Mouse (Mus musculus) forebrain, embryonic 10.5 days (tissue): ENCODE measurements at regions not wholly inside any gene's neighbourhood (a gene's known extent, or its start where the extent isn't known, plus 50 kb on each side); places are given as distances from the start of the nearest gene placed in this dataset.
A peak's percentile ranks its signal among the peaks of the same experiment; 100 is the strongest.

Experiments used
- DNase-seq: peaks from one replicate; pipeline ENCODE4 v3.0.0-alpha.2; 2017; ENCODE audit warnings: low spot score; ENCODE audit errors: extremely low spot score
- H3K27ac ChIP-seq: fragments of 300-500 bp; sonication (generic); 2 replicates; pipeline ENCODE4 v1.5.1; 2016; ENCODE audit warnings: mild to moderate bottlenecking
- H3K27me3 ChIP-seq: fragments of 300-500 bp; sonication (generic); 2 replicates; pipeline ENCODE4 v1.6.1; 2016; ENCODE audit warnings: mild to moderate bottlenecking; ENCODE audit not compliant: poor library complexity, severe bottlenecking
- H3K36me3 ChIP-seq: fragments of 300-500 bp; sonication (generic); replicated peaks from 2 replicates; pipeline ENCODE4 v1.6.1; 2016; ENCODE audit warnings: mild to moderate bottlenecking, moderate library complexity
- H3K4me1 ChIP-seq: fragments of 300-500 bp; sonication (generic); 2 replicates; pipeline ENCODE4 v1.6.1; 2016
- H3K4me3 ChIP-seq: fragments of 300-500 bp; sonication (generic); 2 replicates; pipeline ENCODE4 v1.5.1; 2016; ENCODE audit warnings: mild to moderate bottlenecking, moderate library complexity
- H3K9me3 ChIP-seq: fragments of 300-500 bp; sonication (generic); 2 replicates; pipeline ENCODE4 v1.6.1; 2016; ENCODE audit warnings: mild to moderate bottlenecking, moderate library complexity
- WGBS: fragments of 180-500 bp; shearing (Covaris S2); methylation state at CpG from one replicate; pipeline ENCODE4 v1.1.7; 2016; 5-methylcytosine and 5-hydroxymethylcytosine counted together

GRCm38 (mm10) chr13:60237091-60237490 lies 59.9 kb upstream of the Gas1 start:
- no peak overlapping the region for H3K27ac ChIP-seq
- peaks cover 8% of the 10 kb centered on the region for H3K9me3 ChIP-seq
- whole genome bisulfite sequencing, result 97% methylated on average over 3 of the region's 3 CpGs

GRCm38 (mm10) chr13:60242447-60243109 lies 65.4 kb upstream of the Gas1 start:
- H3K4me3 ChIP-seq, result no peak overlapping the region
- H3K27ac ChIP-seq, result peak overlapping the region; percentile 68
- no peaks in the 10 kb centered on the region for H3K36me3 ChIP-seq
- WGBS, result 61% methylated on average over 8 of the region's 8 CpGs
- peaks cover 8% of the 10 kb centered on the region for H3K9me3 ChIP-seq
- peaks cover 22% of the 10 kb centered on the region for H3K4me1 ChIP-seq
- DNase-seq, result peak; percentile 31
- H3K27me3 ChIP-seq, result no peaks in the 10 kb centered on the region

More at GRCm38 (mm10) chr13:60237091-60237490, 59.9 kb upstream of the Gas1 start:
- H3K4me1 ChIP-seq, result peaks cover 8% of the 10 kb centered on the region
- H3K36me3 ChIP-seq, result no peaks in the 10 kb centered on the region
- H3K27me3 ChIP-seq, result no peaks in the 10 kb centered on the region
- no peak overlapping the region for H3K4me3 ChIP-seq
- no peak for DNase-seq

- Histone ChIP-seq H3K27ac (peak overlapping the region; percentile 68), H3K4me3 (no peak overlapping the region), H3K9me3 (peaks cover 8% of the 10 kb centered on the region), H3K4me1 (peaks cover 22% of the 10 kb centered on the region), H3K36me3 (no peaks in the 10 kb centered on the region), H3K27me3 (no peaks in the 10 kb centered on the region)
- DNase-seq, result no peak
- WGBS, result 59% methylated on average over 4 of the region's 4 CpGs
Observed at GRCm38 (mm10) chr13:60243110-60243481, 65.9 kb upstream of the Gas1 start.

- DNase-seq, result no peak
- Histone ChIP-seq H3K36me3 (no peaks in the 10 kb centered on the region), H3K27me3 (no peaks in the 10 kb centered on the region), H3K27ac (peak overlapping the region; percentile 78), H3K9me3 (no peaks in the 10 kb centered on the region), H3K4me1 (peaks cover 24% of the 10 kb centered on the region), H3K4me3 (no peak overlapping the region)
- WGBS, result 48% methylated on average over 7 of the region's 7 CpGs
Observed at GRCm38 (mm10) chr13:60255162-60255561, 78.0 kb upstream of the Gas1 start.

GRCm38 (mm10) chr13:60255715-60256114 lies 78.5 kb upstream of the Gas1 start:
- Histone ChIP-seq H3K4me3 (no peak overlapping the region), H3K36me3 (no peaks in the 10 kb centered on the region), H3K27me3 (no peaks in the 10 kb centered on the region), H3K4me1 (peaks cover 20% of the 10 kb centered on the region), H3K9me3 (no peaks in the 10 kb centered on the region), H3K27ac (peak overlapping the region; percentile 78)
- DNase-seq, result no peak
- WGBS, result 46% methylated on average over 7 of the region's 7 CpGs

GRCm38 (mm10) chr13:60256997-60257396 lies 79.8 kb upstream of the Gas1 start:
- Histone ChIP-seq H3K4me3 (no peak overlapping the region), H3K4me1 (peaks cover 19% of the 10 kb centered on the region), H3K27ac (no peak overlapping the region), H3K9me3 (no peaks in the 10 kb centered on the region), H3K36me3 (no peaks in the 10 kb centered on the region), H3K27me3 (no peaks in the 10 kb centered on the region)
- DNase-seq, result no peak
- 73% methylated on average over 8 of the region's 8 CpGs for WGBS

- H3K36me3 ChIP-seq, result no peaks in the 10 kb centered on the region
- no peaks in the 10 kb centered on the region for H3K9me3 ChIP-seq
- peaks cover 19% of the 10 kb centered on the region for H3K4me1 ChIP-seq
- no peak overlapping the region for H3K4me3 ChIP-seq
- 86% methylated on average over 3 of the region's 3 CpGs for WGBS
- no peak overlapping the region for H3K27ac ChIP-seq
- H3K27me3 ChIP-seq, result no peaks in the 10 kb centered on the region
- DNase-seq, result no peak
Observed at GRCm38 (mm10) chr13:60257878-60258277, 80.7 kb upstream of the Gas1 start.

- H3K36me3 ChIP-seq, result no peaks in the 10 kb centered on the region
- peaks cover 3% of the 10 kb centered on the region; the same call in 1 of the 2 replicates for H3K4me1 ChIP-seq
- no peaks in the 10 kb centered on the region for H3K27me3 ChIP-seq
- no peak overlapping the region for H3K27ac ChIP-seq
- DNase-seq, result no peak
- H3K9me3 ChIP-seq, result 0 out of 2 replicates have a peak, but pooled peaks cover 6% of the 10 kb centered on the region
- 91% methylated on average over 11 of the region's 11 CpGs for WGBS
- no peak overlapping the region for H3K4me3 ChIP-seq
Observed at GRCm38 (mm10) chr13:60262449-60263028, 85.4 kb upstream of the Gas1 start.

- Histone ChIP-seq H3K27ac (no peak overlapping the region), H3K27me3 (no peaks in the 10 kb centered on the region), H3K4me3 (no peak overlapping the region), H3K36me3 (no peaks in the 10 kb centered on the region), H3K9me3 (0 out of 2 replicates have a peak, but pooled peaks cover 6% of the 10 kb centered on the region), H3K4me1 (peaks cover 15% of the 10 kb centered on the region)
- no peak for DNase-seq
- WGBS, result 90% methylated on average over 4 of the region's 4 CpGs
Observed at GRCm38 (mm10) chr13:60264504-60264903, 87.3 kb upstream of the Gas1 start.

- Histone ChIP-seq H3K27me3 (no peaks in the 10 kb centered on the region), H3K27ac (no peak overlapping the region), H3K9me3 (0 out of 2 replicates have a peak, but pooled peaks cover 6% of the 10 kb centered on the region), H3K4me3 (no peak overlapping the region), H3K4me1 (peaks cover 18% of the 10 kb centered on the region), H3K36me3 (no peaks in the 10 kb centered on the region)
- DNase-seq, result no peak
- 72% methylated on average over 12 of the region's 12 CpGs for WGBS
Observed at GRCm38 (mm10) chr13:60267557-60267956, 90.4 kb upstream of the Gas1 start.

GRCm38 (mm10) chr13:60268256-60268655 lies 91.1 kb upstream of the Gas1 start:
- H3K4me3 ChIP-seq, result no peak overlapping the region
- no peaks in the 10 kb centered on the region for H3K36me3 ChIP-seq
- WGBS, result 87% methylated on average over 11 of the region's 11 CpGs
- peaks cover 18% of the 10 kb centered on the region for H3K4me1 ChIP-seq
- H3K27ac ChIP-seq, result no peak overlapping the region
- DNase-seq, result no peak
- no peaks in the 10 kb centered on the region for H3K27me3 ChIP-seq
- H3K9me3 ChIP-seq, result 0 out of 2 replicates have a peak, but pooled peaks cover 6% of the 10 kb centered on the region

- no peak for DNase-seq
- WGBS, result 60% methylated on average over 9 of the region's 9 CpGs
- H3K27me3 ChIP-seq, result no peaks in the 10 kb centered on the region
- no peak overlapping the region for H3K4me3 ChIP-seq
- H3K27ac ChIP-seq, result no peak overlapping the region
- peaks cover 7% of the 10 kb centered on the region; the same call in 1 of the 2 replicates for H3K9me3 ChIP-seq
- H3K4me1 ChIP-seq, result peaks cover 18% of the 10 kb centered on the region
- no peaks in the 10 kb centered on the region for H3K36me3 ChIP-seq
Observed at GRCm38 (mm10) chr13:60269406-60269841, 92.3 kb upstream of the Gas1 start.

GRCm38 (mm10) chr13:60270526-60270925 lies 93.4 kb upstream of the Gas1 start:
- 91% methylated on average over 5 of the region's 5 CpGs for WGBS
- no peaks in the 10 kb centered on the region for H3K27me3 ChIP-seq
- no peaks in the 10 kb centered on the region for H3K36me3 ChIP-seq
- peaks cover 12% of the 10 kb centered on the region; the same call in 1 of the 2 replicates for H3K9me3 ChIP-seq
- H3K4me3 ChIP-seq, result no peak overlapping the region
- H3K27ac ChIP-seq, result no peak overlapping the region
- DNase-seq, result no peak
- H3K4me1 ChIP-seq, result peaks cover 18% of the 10 kb centered on the region
